Mouse (Mus musculus): Measurements from ENCODE around the gene Grhl1.
"Not testable (repeated sequence)": the region's sequence is repeated elsewhere in the genome, so short reads cannot be mapped to it uniquely, and the experiment has no call there.

Grhl1 gene

DNA sequence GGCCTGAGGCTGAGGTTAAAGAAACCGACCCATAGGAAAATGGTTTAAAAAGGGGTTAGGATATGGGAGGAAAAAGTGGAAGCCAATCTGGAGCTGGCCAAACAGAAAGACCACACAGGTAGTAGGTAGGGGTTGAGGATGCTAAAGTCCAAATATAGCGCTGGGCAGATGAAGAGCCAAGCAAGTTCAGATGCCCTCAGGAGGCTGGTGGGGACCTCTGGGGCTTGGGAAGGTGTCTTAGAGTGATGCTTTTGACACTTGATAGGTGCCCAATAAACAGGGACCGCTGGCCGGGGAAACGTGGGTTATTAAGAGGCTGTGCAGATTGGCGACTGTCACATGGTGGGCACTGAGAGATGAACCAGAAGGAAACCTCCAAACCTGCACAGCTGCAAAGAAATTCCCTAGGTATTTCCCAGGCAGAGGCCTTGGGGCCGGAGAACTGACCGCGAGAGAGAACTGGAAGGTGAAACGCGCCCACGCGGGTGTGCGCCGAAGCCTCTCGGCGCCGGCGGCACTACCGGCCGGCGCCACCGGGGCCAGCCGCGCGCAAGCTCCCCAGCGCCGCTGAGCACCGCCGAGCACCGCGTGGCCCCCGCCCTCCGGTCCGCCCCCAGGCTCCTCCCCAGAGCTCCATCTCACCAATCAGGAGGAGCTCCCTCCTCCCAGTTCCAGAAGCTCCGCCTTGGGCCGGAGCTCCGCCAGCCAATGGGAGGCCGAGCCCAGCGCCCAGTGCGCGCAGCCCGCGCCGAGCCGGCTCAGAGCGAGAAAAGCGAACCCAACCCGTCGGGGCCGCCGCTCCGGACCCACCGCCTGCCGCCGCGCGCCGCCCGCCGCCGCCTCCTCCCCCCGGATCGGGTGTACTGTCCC is at the start of gene Grhl1:
Gene Grhl1, plus strand, starts transcription at position 761 of the 870 bp plus-strand sequence.
- DNase-seq: peak; percentile 90

DNA sequence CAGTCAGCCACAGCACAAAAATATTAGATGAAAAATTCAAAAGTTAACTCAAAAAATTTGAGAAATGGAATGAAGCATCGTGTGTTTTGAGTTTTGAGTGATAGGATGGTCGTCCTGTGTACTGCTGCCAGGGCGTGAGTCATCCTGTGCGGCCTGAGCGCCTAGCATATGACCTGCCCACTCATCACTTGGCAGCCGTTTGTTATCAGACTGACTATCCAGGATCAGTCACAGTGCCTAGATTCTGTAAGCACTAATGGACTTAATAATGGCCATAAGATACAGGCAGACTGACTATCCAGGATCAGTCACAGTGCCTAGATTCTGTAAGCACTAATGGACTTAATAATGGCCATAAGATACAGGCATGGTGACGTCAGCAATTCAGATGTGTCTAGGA is 47.0 kb upstream of the Grhl1 start:
- not testable (repeated sequence) for DNase-seq

GRCm38 (mm10) chr12:24536390-24536789 is 35.7 kb upstream of the Grhl1 start:
- no peak for DNase-seq

- DNase-seq: no peak
Measured at GRCm38 (mm10) chr12:24537201-24537600, 34.9 kb upstream of the Grhl1 start.

- DNase-seq: peak; percentile 9
Measured at GRCm38 (mm10) chr12:24537965-24538364, 34.1 kb upstream of the Grhl1 start.

GRCm38 (mm10) chr12:24541426-24542154 is 30.5 kb upstream of the Grhl1 start:
- DNase-seq: peak; percentile 16

GRCm38 (mm10) chr12:24547686-24548085 is 24.4 kb upstream of the Grhl1 start:
- DNase-seq: no peak

- DNase-seq: no peak
Measured at GRCm38 (mm10) chr12:24548885-24549284, 23.2 kb upstream of the Grhl1 start.

GRCm38 (mm10) chr12:24552531-24552930 is 19.6 kb upstream of the Grhl1 start:
- DNase-seq: no peak

DNA sequence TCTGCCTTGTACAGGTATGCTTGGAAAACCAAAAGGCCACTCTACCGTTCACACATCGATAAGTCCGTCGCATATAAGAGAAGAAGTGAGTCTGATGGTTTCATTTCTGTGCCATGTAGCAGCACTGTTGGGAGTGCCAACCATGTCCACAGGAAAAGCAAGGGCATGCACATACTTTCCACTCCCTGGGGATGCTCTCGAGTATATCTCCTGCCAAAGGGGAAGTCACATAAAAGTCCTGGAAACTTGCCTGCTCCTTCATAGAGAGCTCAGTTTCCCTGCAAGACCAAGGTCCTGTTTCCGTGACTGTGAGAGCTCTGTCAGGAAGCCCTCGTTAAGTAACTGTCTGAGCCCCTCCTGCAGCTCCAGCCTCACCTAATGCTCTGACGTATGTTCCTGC is 16.1 kb upstream of the Grhl1 start:
- no peak for DNase-seq

DNA sequence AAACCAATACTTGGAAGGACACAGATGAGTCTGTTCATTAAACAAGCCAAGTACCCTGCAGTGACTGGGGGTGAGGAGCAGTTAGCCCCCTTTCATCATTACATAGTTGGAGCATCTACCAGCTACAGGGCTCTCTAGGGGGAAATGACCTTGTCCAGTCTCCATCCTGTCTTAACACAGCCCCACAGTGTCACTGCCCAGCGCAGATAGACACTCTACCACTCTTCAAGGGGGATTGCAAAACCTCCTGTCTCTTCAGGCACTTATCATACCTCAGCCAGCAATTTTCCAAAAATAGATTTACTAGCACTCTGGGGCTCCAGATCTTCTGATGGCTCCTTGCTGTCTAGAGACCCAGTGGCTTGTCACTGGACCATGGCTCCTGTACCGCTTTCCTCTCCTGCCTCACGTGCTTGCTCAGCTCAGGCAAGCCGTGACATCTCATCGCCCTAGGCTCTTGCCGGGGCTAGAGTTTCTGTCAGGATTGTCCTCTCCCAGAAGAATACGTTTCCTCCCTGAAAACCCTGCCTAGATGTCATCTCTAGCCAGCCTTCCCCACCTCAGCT is 8.6 kb upstream of the Grhl1 start:
- no peak for DNase-seq

- DNase-seq: no peak
Measured at GRCm38 (mm10) chr12:24565311-24565710, 6.8 kb upstream of the Grhl1 start.

GRCm38 (mm10) chr12:24567606-24568005 is 4.5 kb upstream of the Grhl1 start:
- no peak for DNase-seq

DNA sequence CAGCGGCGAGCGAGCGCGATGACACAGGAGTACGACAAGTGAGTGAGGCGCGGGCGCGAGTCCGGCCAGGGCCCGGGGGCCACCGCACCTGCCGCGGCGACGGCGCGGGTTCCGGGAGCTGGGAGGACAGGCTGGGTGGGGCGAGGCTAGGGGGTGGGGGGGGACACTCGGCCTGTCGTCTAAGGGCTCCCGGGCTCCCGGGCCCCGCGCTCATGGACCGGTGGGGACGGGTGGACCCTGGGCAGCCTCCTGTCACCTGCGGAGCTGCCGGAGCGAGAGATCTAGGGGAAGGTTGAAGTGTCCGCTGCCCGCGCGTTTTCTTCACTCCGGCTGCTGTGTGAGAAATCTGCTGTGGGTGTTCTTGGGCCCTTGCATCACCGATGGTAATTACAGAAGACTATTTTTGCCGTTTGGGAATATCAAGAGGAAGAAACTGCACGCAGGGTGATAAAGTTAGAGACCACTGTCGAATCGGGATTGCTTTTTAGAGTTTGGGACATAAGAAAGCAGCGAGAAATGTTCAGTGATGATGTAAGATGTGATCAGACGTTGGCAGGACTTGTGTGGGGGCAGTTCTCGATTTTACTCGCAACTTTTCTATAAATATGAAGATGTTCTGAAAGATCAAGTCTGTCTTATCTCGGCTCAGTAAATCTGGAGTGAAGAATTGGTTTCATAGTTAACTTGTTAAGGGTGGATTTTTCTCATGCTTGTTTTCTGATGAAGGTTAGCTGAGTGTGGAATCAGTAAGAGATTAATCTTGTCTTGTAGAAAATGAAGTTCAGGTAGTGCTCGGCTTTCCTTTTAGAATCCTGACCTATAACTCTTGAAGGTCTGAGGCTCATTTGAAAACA is 565 bp downstream of the Grhl1 start:
- DNase-seq: no peak

GRCm38 (mm10) chr12:24573275-24573580 is 1.1 kb downstream of the Grhl1 start:
- no peak for DNase-seq

DNA sequence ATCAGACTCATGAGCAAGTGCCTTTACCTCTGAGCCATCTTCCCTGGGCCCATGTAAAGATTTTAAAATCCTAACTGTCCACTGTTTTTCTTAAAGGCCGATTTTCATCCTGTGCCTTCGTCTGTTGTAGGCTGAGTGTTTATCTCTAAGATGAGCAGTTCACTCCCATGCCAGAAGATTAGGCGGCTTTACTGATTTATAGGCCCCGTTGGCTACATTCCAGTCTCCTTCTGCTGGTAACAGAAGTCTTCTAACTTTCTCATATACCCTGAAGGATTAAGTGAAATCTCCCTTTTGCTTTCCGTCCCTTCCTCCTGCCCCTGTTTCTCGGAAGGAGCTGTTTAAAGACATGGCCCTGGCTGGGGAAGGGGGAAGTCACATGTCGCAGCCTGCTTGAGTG is 2.8 kb downstream of the Grhl1 start:
- no peak for DNase-seq

GRCm38 (mm10) chr12:24580452-24580851 is 8.4 kb downstream of the Grhl1 start:
- DNase-seq: no peak

GRCm38 (mm10) chr12:24580996-24581683 is 9.1 kb downstream of the Grhl1 start:
- DNase-seq: peak; percentile 28

DNA sequence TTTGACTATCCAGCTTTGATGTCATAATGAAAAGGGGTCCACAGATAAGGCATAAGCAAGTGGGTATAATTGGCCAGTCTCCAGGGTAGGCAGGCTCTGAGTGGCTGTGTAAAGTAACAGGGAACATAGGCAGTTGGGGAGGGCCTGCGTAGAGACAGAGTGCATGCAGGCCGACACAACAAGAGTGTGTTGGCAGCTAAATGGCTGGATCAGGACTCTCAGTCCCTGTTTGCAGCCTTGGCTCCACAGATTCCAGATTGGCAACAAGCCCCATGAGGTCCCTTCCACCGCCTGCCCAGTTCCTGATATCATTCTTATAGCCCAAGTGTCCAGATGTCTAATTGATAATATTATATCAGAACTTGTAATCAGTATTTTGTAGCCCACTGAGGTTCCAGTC is 11.6 kb downstream of the Grhl1 start:
- no peak for DNase-seq

DNA sequence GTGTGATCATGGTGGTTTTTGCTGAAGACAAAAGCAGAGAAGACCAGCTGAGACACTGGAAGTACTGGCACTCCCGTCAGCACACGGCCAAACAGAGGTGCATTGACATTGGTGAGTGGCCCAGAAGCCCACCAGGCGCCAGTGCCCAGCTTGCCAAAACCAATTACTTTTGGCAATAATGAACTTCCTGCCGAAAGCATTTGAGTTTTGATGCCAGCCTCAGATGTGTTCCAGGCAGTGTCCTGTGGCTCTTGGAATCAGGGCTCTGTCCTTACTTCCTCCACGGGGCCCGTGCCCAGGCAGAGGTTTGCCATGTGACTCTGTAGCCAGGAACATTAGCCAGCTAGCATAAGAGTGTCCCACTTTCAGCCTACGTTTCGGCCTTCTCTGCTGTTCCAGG is 12.8 kb downstream of the Grhl1 start:
- no peak for DNase-seq

DNA sequence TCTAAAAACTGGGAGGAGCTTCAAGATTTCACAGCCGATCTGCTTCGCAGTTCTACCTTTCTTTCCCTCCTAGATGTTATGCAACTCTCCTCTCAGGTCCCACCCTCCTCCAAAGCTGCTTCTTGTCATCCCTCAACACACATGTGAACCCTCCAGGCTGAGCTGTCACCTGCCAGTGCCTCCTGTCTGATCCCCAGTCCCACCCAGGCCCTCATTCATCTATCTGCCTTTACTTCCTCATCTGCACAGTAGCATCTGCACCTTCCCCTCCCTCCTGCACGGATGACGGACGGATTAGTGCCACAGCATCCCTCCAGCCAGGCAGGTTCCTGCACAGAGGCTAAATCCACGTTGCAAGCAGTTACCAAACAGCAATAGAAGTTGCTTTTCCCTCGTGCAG is 14.1 kb downstream of the Grhl1 start:
- DNase-seq: no peak

DNA sequence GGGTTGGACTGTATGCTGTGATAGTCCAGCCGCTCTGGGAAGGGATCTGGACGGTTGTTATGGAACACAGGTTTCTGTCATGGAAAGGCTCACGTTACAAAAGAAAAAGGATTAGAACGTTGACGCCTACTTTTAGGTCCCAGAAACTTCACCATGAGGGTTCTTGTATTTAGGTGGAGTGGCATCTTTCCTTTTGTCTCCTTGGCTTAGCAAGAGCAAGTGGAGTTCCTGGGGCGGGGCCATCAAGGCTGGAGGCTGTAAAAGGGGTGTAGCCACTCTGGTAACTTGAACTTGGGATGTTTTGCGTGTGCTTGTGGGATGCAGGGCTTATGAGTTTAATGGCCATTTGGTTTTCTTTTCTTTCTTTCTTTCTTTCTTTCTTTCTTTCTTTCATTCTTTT is 18.3 kb downstream of the Grhl1 start:
- no peak for DNase-seq
